Mouse (Mus musculus): ENCODE data around the gene Fut9. TPM values are rescaled to one million over a fixed set of nuclear protein-coding genes. Genes with fewer than 3 reads are reported as not detected.

The Fut9 gene
- polyA plus RNA-seq, 1 experiment from 2014 or later, result 15.9 TPM

DNA sequence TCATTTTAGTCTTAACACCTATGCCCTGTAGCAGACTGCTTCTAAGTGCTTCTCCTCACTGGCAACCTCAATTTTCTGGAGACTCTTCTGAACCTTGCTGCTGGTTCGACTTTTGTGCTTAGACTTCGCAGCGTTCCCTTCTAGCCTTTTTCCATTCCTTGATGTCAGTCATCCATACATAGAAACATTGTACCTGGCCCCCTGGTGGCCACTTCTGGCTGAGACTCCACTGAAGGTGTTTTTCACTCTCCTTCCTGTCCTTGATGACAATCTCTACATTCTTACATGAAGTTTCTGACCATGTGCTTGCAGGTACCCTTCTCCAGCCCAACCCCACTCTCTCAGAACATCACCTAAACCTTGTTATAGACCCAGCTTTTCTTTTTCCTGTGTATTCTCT lies 115.1 kb downstream of the Fut9 start:
- Histone ChIP-seq H3K36me3 (ENCODE audit: control insufficient read depth, insufficient read depth, low read length) (no peaks in the 10 kb centered on the region), H3K4me2 (ENCODE audit: low read length) (no peak overlapping the region), H3K27me3 (ENCODE audit: control insufficient read depth, insufficient read depth, low read length) (no peaks in the 10 kb centered on the region), H3K4me1 (ENCODE audit: control insufficient read depth, insufficient read depth, low read length) (no peaks in the 10 kb centered on the region), H3K9me3 (ENCODE audit: control insufficient read depth, low read length) (no peaks in the 10 kb centered on the region), H3K9ac (replicated peaks; ENCODE audit: low read length) (no peak overlapping the region), H3K4me3 (replicated peaks; ENCODE audit: low read depth, low read length) (no peak overlapping the region), H3K27ac (replicated peaks; ENCODE audit: low read depth, low read length) (no peak overlapping the region)
- ATAC-seq (ENCODE audit: low FRiP score, low TSS enrichment), result no peak
- WGBS, result 93% methylated on average over 3 of the region's 3 CpGs
- no peak for DNase-seq

DNA sequence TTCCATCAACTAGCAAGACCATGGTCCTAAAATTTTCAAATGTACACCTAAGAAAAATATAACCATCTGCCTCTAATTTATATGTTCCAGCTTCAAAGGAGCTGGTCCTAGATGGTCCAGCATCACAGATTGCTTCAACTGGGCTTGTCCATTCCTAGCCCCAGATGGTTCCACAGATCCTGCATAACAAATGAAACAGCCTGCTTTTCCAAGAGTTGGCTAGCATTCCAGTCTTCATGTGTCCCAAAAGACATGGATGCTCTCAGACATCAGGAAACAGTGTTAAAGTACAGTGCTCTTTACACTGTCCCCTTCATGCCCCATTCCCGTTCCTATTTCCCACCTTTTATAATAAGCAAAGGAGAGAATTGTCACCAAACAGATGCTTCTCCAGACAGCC lies 135.8 kb downstream of the Fut9 start:
- H3K4me1 ChIP-seq (ENCODE audit: control insufficient read depth, insufficient read depth, low read length), result no peaks in the 10 kb centered on the region
- H3K9ac ChIP-seq (replicated peaks; ENCODE audit: low read length), result no peak overlapping the region
- H3K9me3 ChIP-seq (ENCODE audit: control insufficient read depth, low read length), result no peaks in the 10 kb centered on the region
- 90% methylated on average over 1 of the region's 1 CpGs for WGBS
- no peak overlapping the region for H3K4me2 ChIP-seq (ENCODE audit: low read length)
- DNase-seq (no peak), ATAC-seq (ENCODE audit: low FRiP score, low TSS enrichment) (no peak)
- no peak overlapping the region for H3K27ac ChIP-seq (replicated peaks; ENCODE audit: low read depth, low read length)
- no peak overlapping the region for H3K4me3 ChIP-seq (replicated peaks; ENCODE audit: low read depth, low read length)
- H3K27me3 ChIP-seq (ENCODE audit: control insufficient read depth, insufficient read depth, low read length), result no peaks in the 10 kb centered on the region
- no peaks in the 10 kb centered on the region for H3K36me3 ChIP-seq (ENCODE audit: control insufficient read depth, insufficient read depth, low read length)

DNA sequence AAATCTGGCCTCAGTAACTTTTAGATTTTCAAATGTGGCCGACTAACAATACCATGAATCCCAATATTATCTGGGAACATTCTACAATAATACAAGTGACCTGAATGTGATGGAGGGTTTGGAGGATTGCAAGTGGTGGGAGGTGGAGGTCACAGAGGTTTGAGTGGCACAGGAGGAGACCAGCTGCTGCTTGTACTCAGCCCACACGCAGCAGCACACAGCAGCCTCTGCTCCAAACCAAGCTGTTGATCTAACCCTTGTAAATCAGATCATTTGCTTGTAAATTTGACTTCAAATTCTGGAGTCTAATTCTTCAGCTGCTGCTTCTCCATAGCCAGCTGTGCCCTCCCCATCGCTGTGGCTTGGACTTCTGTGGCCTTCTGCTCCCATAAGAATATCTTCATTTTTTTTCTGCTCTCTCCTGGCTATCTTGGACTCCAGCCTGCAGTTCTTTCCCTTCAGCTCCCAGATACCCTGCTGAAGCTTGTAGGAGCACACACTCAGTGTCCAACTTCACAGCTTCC lies 138.8 kb downstream of the Fut9 start:
- Histone ChIP-seq H3K27ac (replicated peaks; ENCODE audit: low read depth, low read length) (no peak overlapping the region), H3K9ac (replicated peaks; ENCODE audit: low read length) (no peak overlapping the region), H3K27me3 (ENCODE audit: control insufficient read depth, insufficient read depth, low read length) (no peaks in the 10 kb centered on the region), H3K9me3 (ENCODE audit: control insufficient read depth, low read length) (no peaks in the 10 kb centered on the region), H3K4me2 (ENCODE audit: low read length) (no peak overlapping the region), H3K4me1 (ENCODE audit: control insufficient read depth, insufficient read depth, low read length) (no peaks in the 10 kb centered on the region), H3K4me3 (replicated peaks; ENCODE audit: low read depth, low read length) (no peak overlapping the region), H3K36me3 (ENCODE audit: control insufficient read depth, insufficient read depth, low read length) (no peaks in the 10 kb centered on the region)
- no peak for DNase-seq
- ATAC-seq (ENCODE audit: low FRiP score, low TSS enrichment), result peak; percentile 44; the same call in 1 of the 2 replicates
- WGBS, result 82% methylated on average over 3 of the region's 3 CpGs

DNA sequence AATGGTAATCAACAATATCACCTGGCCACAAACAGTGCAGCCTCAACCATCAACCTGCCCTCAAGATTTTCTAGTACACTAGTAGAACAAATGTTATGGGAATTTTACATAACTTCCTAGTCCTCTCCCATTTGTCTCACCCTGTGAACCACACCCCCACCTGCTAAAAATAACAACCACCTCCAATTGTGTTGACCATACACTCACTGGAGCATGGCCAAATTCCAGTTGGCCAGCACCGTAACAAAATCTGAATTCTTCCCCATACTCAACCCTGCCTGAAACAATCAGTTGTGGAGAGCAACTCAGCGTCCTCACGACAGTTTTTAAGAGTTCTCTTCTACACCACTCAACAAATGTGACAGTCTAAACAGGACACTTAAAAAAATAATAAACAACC lies 141.3 kb downstream of the Fut9 start:
- H3K4me1 ChIP-seq (ENCODE audit: control insufficient read depth, insufficient read depth, low read length), result no peaks in the 10 kb centered on the region
- H3K4me3 ChIP-seq (replicated peaks; ENCODE audit: low read depth, low read length), result no peak overlapping the region
- no peaks in the 10 kb centered on the region for H3K36me3 ChIP-seq (ENCODE audit: control insufficient read depth, insufficient read depth, low read length)
- no peak for ATAC-seq (ENCODE audit: low FRiP score, low TSS enrichment)
- no peak overlapping the region for H3K4me2 ChIP-seq (ENCODE audit: low read length)
- no peak overlapping the region for H3K27ac ChIP-seq (replicated peaks; ENCODE audit: low read depth, low read length)
- WGBS, result 88% methylated on average over 3 of the region's 3 CpGs
- H3K9ac ChIP-seq (replicated peaks; ENCODE audit: low read length), result no peak overlapping the region
- no peaks in the 10 kb centered on the region for H3K27me3 ChIP-seq (ENCODE audit: control insufficient read depth, insufficient read depth, low read length)
- no peak for DNase-seq
- no peaks in the 10 kb centered on the region for H3K9me3 ChIP-seq (ENCODE audit: control insufficient read depth, low read length)

GRCm38 (mm10) chr4:25651902-25652301 lies 148.1 kb downstream of the Fut9 start:
- no peaks in the 10 kb centered on the region for H3K27me3 ChIP-seq (ENCODE audit: control insufficient read depth, insufficient read depth, low read length)
- H3K9me3 ChIP-seq (ENCODE audit: control insufficient read depth, low read length), result no peaks in the 10 kb centered on the region
- H3K9ac ChIP-seq (replicated peaks; ENCODE audit: low read length), result no peak overlapping the region
- no peak for ATAC-seq (ENCODE audit: low FRiP score, low TSS enrichment)
- H3K4me2 ChIP-seq (ENCODE audit: low read length), result no peak overlapping the region
- H3K36me3 ChIP-seq (ENCODE audit: control insufficient read depth, insufficient read depth, low read length), result no peaks in the 10 kb centered on the region
- no peak overlapping the region for H3K27ac ChIP-seq (replicated peaks; ENCODE audit: low read depth, low read length)
- H3K4me3 ChIP-seq (replicated peaks; ENCODE audit: low read depth, low read length), result no peak overlapping the region
- no peak for DNase-seq
- 81% methylated on average over 3 of the region's 3 CpGs for WGBS
- H3K4me1 ChIP-seq (ENCODE audit: control insufficient read depth, insufficient read depth, low read length), result no peaks in the 10 kb centered on the region

GRCm38 (mm10) chr4:25648107-25648506 lies 151.9 kb downstream of the Fut9 start:
- Histone ChIP-seq H3K9ac (replicated peaks; ENCODE audit: low read length) (no peak overlapping the region), H3K27ac (replicated peaks; ENCODE audit: low read depth, low read length) (no peak overlapping the region), H3K4me3 (replicated peaks; ENCODE audit: low read depth, low read length) (no peak overlapping the region), H3K9me3 (ENCODE audit: control insufficient read depth, low read length) (no peaks in the 10 kb centered on the region), H3K36me3 (ENCODE audit: control insufficient read depth, insufficient read depth, low read length) (no peaks in the 10 kb centered on the region), H3K4me2 (ENCODE audit: low read length) (no peak overlapping the region), H3K4me1 (ENCODE audit: control insufficient read depth, insufficient read depth, low read length) (no peaks in the 10 kb centered on the region), H3K27me3 (ENCODE audit: control insufficient read depth, insufficient read depth, low read length) (no peaks in the 10 kb centered on the region)
- ATAC-seq (ENCODE audit: low FRiP score, low TSS enrichment), result no peak
- no peak for DNase-seq
- 92% methylated on average over 2 of the region's 2 CpGs for WGBS

DNA sequence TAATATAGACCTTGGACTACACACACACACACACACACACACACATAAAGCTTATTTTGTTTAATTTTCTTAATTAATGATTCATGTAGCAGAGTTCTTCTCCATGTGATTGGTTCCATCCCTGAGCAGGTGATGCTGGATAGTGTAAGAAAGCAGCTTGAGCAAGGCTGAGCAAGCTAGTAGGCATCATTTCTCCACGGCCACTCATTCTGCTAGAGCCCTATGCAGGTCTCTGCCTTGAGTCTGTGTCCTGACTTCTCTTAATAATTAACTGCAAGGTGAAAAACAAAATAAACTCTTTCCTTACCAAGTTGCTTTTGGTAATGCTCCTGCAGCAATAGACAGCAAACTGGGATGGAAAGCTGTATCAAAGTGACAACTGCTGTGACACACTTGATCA lies 152.5 kb downstream of the Fut9 start:
- no peaks in the 10 kb centered on the region for H3K9me3 ChIP-seq (ENCODE audit: control insufficient read depth, low read length)
- H3K4me3 ChIP-seq (replicated peaks; ENCODE audit: low read depth, low read length), result no peak overlapping the region
- DNase-seq (no peak), ATAC-seq (ENCODE audit: low FRiP score, low TSS enrichment) (no peak)
- 91% methylated on average over 1 of the region's 1 CpGs for WGBS
- H3K27me3 ChIP-seq (ENCODE audit: control insufficient read depth, insufficient read depth, low read length), result no peaks in the 10 kb centered on the region
- H3K27ac ChIP-seq (replicated peaks; ENCODE audit: low read depth, low read length), result no peak overlapping the region
- H3K4me1 ChIP-seq (ENCODE audit: control insufficient read depth, insufficient read depth, low read length), result no peaks in the 10 kb centered on the region
- H3K4me2 ChIP-seq (ENCODE audit: low read length), result no peak overlapping the region
- H3K9ac ChIP-seq (replicated peaks; ENCODE audit: low read length), result no peak overlapping the region
- H3K36me3 ChIP-seq (ENCODE audit: control insufficient read depth, insufficient read depth, low read length), result no peaks in the 10 kb centered on the region

GRCm38 (mm10) chr4:25645580-25645979 lies 154.5 kb downstream of the Fut9 start:
- DNase-seq, result no peak
- whole genome bisulfite sequencing, result 96% methylated on average over 2 of the region's 2 CpGs
- Histone ChIP-seq H3K4me1 (ENCODE audit: control insufficient read depth, insufficient read depth, low read length) (no peaks in the 10 kb centered on the region), H3K27me3 (ENCODE audit: control insufficient read depth, insufficient read depth, low read length) (no peaks in the 10 kb centered on the region), H3K4me2 (ENCODE audit: low read length) (no peak overlapping the region), H3K27ac (replicated peaks; ENCODE audit: low read depth, low read length) (no peak overlapping the region), H3K4me3 (replicated peaks; ENCODE audit: low read depth, low read length) (no peak overlapping the region), H3K36me3 (ENCODE audit: control insufficient read depth, insufficient read depth, low read length) (no peaks in the 10 kb centered on the region), H3K9me3 (ENCODE audit: control insufficient read depth, low read length) (no peaks in the 10 kb centered on the region), H3K9ac (replicated peaks; ENCODE audit: low read length) (no peak overlapping the region)
- ATAC-seq (ENCODE audit: low FRiP score, low TSS enrichment), result no peak

GRCm38 (mm10) chr4:25641993-25642392 lies 158.1 kb downstream of the Fut9 start:
- no peak for DNase-seq
- no peak for ATAC-seq (ENCODE audit: low FRiP score, low TSS enrichment)
- H3K27me3 ChIP-seq (ENCODE audit: control insufficient read depth, insufficient read depth, low read length), result no peaks in the 10 kb centered on the region

More at GRCm38 (mm10) chr4:25641993-25642392, 158.1 kb downstream of the Fut9 start:
- Histone ChIP-seq H3K4me3 (replicated peaks; ENCODE audit: low read depth, low read length) (no peak overlapping the region), H3K9ac (replicated peaks; ENCODE audit: low read length) (no peak overlapping the region), H3K4me1 (ENCODE audit: control insufficient read depth, insufficient read depth, low read length) (no peaks in the 10 kb centered on the region), H3K27ac (replicated peaks; ENCODE audit: low read depth, low read length) (no peak overlapping the region), H3K36me3 (ENCODE audit: control insufficient read depth, insufficient read depth, low read length) (no peaks in the 10 kb centered on the region), H3K9me3 (ENCODE audit: control insufficient read depth, low read length) (no peaks in the 10 kb centered on the region), H3K4me2 (ENCODE audit: low read length) (no peak overlapping the region)
- 91% methylated on average over 4 of the region's 4 CpGs for WGBS

Data from midbrain, embryonic 14.5 days (tissue).